Mouse (Mus musculus) MEL (cell line): ENCODE measurements at regions not wholly inside any gene's neighbourhood (a gene's known extent, or its start where the extent isn't known, plus 50 kb on each side); places are given as distances from the start of the nearest gene placed in this dataset.

ENCODE experiments used
- DNase-seq: peaks from one replicate; pipeline ENCODE4 v3.0.0; 2011; ENCODE audit warnings: low read depth, low spot score
- H3K27ac ChIP-seq: 2 replicates; pipeline ENCODE4 v1.5.1; 2012; ENCODE audit warnings: low read depth, mild to moderate bottlenecking, control low read depth, low read length, moderate library complexity; ENCODE audit not compliant: control insufficient read depth
- H3K27me3 ChIP-seq, 2 experiments: fragments of 150-350 bp in 1 of 2; sonication (generic) in 1 of 2; 2 replicates each; pipeline ENCODE4 v1.6.1; 2012; ENCODE audit warnings: low read length in 2 of 2, mild to moderate bottlenecking in 2 of 2, improper control_type of control experiment in 1 of 2, moderate library complexity in 1 of 2; ENCODE audit not compliant: insufficient read depth in 2 of 2, control insufficient read depth in 1 of 2
- H3K36me3 ChIP-seq, 2 experiments: 2 replicates each; pipeline ENCODE4 v1.6.1; 2012 to 2014; ENCODE audit warnings: low read length in 2 of 2, improper control_type of control experiment in 1 of 2, inconsistent platforms in 1 of 2, mild to moderate bottlenecking in 1 of 2; ENCODE audit not compliant: insufficient read depth in 2 of 2, control insufficient read depth in 1 of 2
- H3K4me1 ChIP-seq, 2 experiments: fragments of 150-350 bp in 1 of 2; sonication (generic) in 1 of 2; 2 replicates each; pipeline ENCODE4 v1.6.1; 2012; ENCODE audit warnings: low read length in 2 of 2, improper control_type of control experiment in 1 of 2, mild to moderate bottlenecking in 1 of 2; ENCODE audit not compliant: insufficient read depth in 2 of 2, control insufficient read depth in 1 of 2
- H3K4me3 ChIP-seq, 2 experiments: fragments of 150-350 bp in 1 of 2; sonication (generic) in 1 of 2; 2 replicates each; pipeline ENCODE4 v1.5.1; 2012; ENCODE audit warnings: low read depth in 2 of 2, low read length in 2 of 2, mild to moderate bottlenecking in 2 of 2, moderate library complexity in 2 of 2, control low read depth in 1 of 2, improper control_type of control experiment in 1 of 2; ENCODE audit not compliant: control insufficient read depth in 1 of 2, insufficient read depth in 1 of 2
- H3K79me2 ChIP-seq: 2 replicates; pipeline ENCODE4 v1.6.1; 2012; ENCODE audit warnings: mild to moderate bottlenecking, low read length, moderate library complexity; ENCODE audit not compliant: control insufficient read depth, poor library complexity, insufficient read depth
- H3K9ac ChIP-seq: 2 replicates; pipeline ENCODE4 v1.6.1; 2012; ENCODE audit warnings: low read depth, mild to moderate bottlenecking, control low read depth, low read length, moderate library complexity; ENCODE audit not compliant: control insufficient read depth, poor library complexity, severe bottlenecking
- H3K9me3 ChIP-seq: fragments of 150-350 bp; sonication (generic); replicated peaks from 2 replicates; pipeline ENCODE4 v1.6.1; 2012; ENCODE audit warnings: mild to moderate bottlenecking, low read length, improper control_type of control experiment, moderate library complexity; ENCODE audit not compliant: insufficient read depth
- CHD1 ChIP-seq: IDR thresholded peaks from 2 replicates; pipeline ENCODE4 v1.6.1; 2012; ENCODE audit warnings: low read depth, mild to moderate bottlenecking, inconsistent platforms, low read length, improper control_type of control experiment
- CHD2 ChIP-seq: IDR thresholded peaks from 2 replicates; pipeline ENCODE4 v1.6.1; 2011; ENCODE audit warnings: low read length, improper control_type of control experiment
- CTCF ChIP-seq, 3 experiments: IDR thresholded peaks in 2 of 3; conservative IDR thresholded peaks in 1 of 3; 2 replicates each; pipeline ENCODE4 v1.5.1; 2011 to 2012; ENCODE audit warnings: low read length in 3 of 3, low read depth in 2 of 3, mild to moderate bottlenecking in 2 of 3, improper control_type of control experiment in 1 of 3, inconsistent platforms in 1 of 3, mixed read lengths in 1 of 3, moderate library complexity in 1 of 3; ENCODE audit not compliant: control insufficient read depth in 1 of 3, insufficient read depth in 1 of 3, poor library complexity in 1 of 3, severe bottlenecking in 1 of 3
- E2F4 ChIP-seq: IDR thresholded peaks from 2 replicates; pipeline ENCODE4 v1.6.1; 2011; ENCODE audit warnings: low read depth, low read length, improper control_type of control experiment, borderline replicate concordance
- EP300 ChIP-seq, 2 experiments: IDR thresholded peaks; 2 replicates each; pipeline ENCODE4 v1.6.1; 2011; ENCODE audit warnings: improper control_type of control experiment in 2 of 2, low read length in 2 of 2, low read depth in 1 of 2, mild to moderate bottlenecking in 1 of 2
- GABPA ChIP-seq: IDR thresholded peaks from 2 replicates; pipeline ENCODE4 v1.6.1; 2012; ENCODE audit warnings: low read depth, mild to moderate bottlenecking, inconsistent platforms, low read length, improper control_type of control experiment, moderate library complexity
- GATA1 ChIP-seq: IDR thresholded peaks from 2 replicates; pipeline ENCODE4 v1.6.1; 2011; ENCODE audit warnings: low read depth, low read length, improper control_type of control experiment
- HCFC1 ChIP-seq: IDR thresholded peaks from 2 replicates; pipeline ENCODE4 v1.6.1; 2012; ENCODE audit warnings: low read depth, mild to moderate bottlenecking, inconsistent platforms, low read length, improper control_type of control experiment, moderate library complexity
- JUND ChIP-seq: IDR thresholded peaks from 2 replicates; pipeline ENCODE4 v1.6.1; 2011; ENCODE audit warnings: low read depth, mild to moderate bottlenecking, improper control_type of control experiment, low read length
- KAT2A ChIP-seq: conservative IDR thresholded peaks from 2 replicates; pipeline ENCODE4 v1.6.1; 2012; ENCODE audit warnings: low read depth, low read length, improper control_type of control experiment, inconsistent platforms
- MAFK ChIP-seq: IDR thresholded peaks from 2 replicates; pipeline ENCODE4 v1.6.1; 2011; ENCODE audit warnings: low read depth, mild to moderate bottlenecking, low read length, improper control_type of control experiment, borderline replicate concordance
- MAX ChIP-seq: IDR thresholded peaks from 2 replicates; pipeline ENCODE4 v1.6.1; 2011; ENCODE audit warnings: low read length, improper control_type of control experiment
- MEF2A ChIP-seq: IDR thresholded peaks from 2 replicates; pipeline ENCODE4 v1.6.1; 2014; ENCODE audit warnings: low read depth, mild to moderate bottlenecking, inconsistent platforms, low read length, improper control_type of control experiment; ENCODE audit not compliant: poor library complexity, insufficient replicate concordance, severe bottlenecking; ENCODE audit errors: extremely low read depth
- MYB ChIP-seq: IDR thresholded peaks from 2 replicates; pipeline ENCODE4 v1.6.1; 2011; ENCODE audit warnings: mild to moderate bottlenecking, low read depth, low read length, improper control_type of control experiment
- MYC ChIP-seq: IDR thresholded peaks from 2 replicates; pipeline ENCODE4 v1.6.1; 2011; ENCODE audit warnings: low read depth, mild to moderate bottlenecking, low read length, improper control_type of control experiment, moderate library complexity
- NELFE ChIP-seq: IDR thresholded peaks from 2 replicates; pipeline ENCODE4 v1.6.1; 2011; ENCODE audit warnings: low read depth, low read length, improper control_type of control experiment
- NRF1 ChIP-seq: IDR thresholded peaks from 2 replicates; pipeline ENCODE4 v1.6.1; 2014; ENCODE audit warnings: low read depth, mild to moderate bottlenecking, inconsistent platforms, low read length, improper control_type of control experiment, moderate library complexity; ENCODE audit not compliant: poor library complexity, insufficient read depth, severe bottlenecking
- POLR2AphosphoS5 ChIP-seq: IDR thresholded peaks from 2 replicates; pipeline ENCODE4 v1.6.1; 2012; ENCODE audit warnings: low read depth, borderline replicate concordance, mild to moderate bottlenecking, inconsistent platforms, low read length, moderate library complexity, mixed read lengths
- RCOR1 ChIP-seq: IDR thresholded peaks from 2 replicates; pipeline ENCODE4 v1.6.1; 2012; ENCODE audit warnings: low read depth, mild to moderate bottlenecking, inconsistent platforms, low read length, improper control_type of control experiment
- SIN3A ChIP-seq: IDR thresholded peaks from 2 replicates; pipeline ENCODE4 v1.6.1; 2012; ENCODE audit warnings: low read length, improper control_type of control experiment, inconsistent platforms
- TBP ChIP-seq: IDR thresholded peaks from 2 replicates; pipeline ENCODE4 v1.8.0; 2011; ENCODE audit warnings: low read depth, low read length, improper control_type of control experiment
- TCF12 ChIP-seq: IDR thresholded peaks from 2 replicates; pipeline ENCODE4 v1.6.1; 2014; ENCODE audit warnings: low read depth, mild to moderate bottlenecking, inconsistent platforms, low read length, improper control_type of control experiment, moderate library complexity
- UBTF ChIP-seq: IDR thresholded peaks from 2 replicates; pipeline ENCODE4 v1.6.1; 2012; ENCODE audit warnings: low read depth, mild to moderate bottlenecking, inconsistent platforms, low read length, improper control_type of control experiment, moderate library complexity, borderline replicate concordance; ENCODE audit not compliant: insufficient read depth
- ZC3H11A ChIP-seq: IDR thresholded peaks from 2 replicates; pipeline ENCODE4 v1.6.1; 2012; ENCODE audit warnings: low read depth, mild to moderate bottlenecking, inconsistent platforms, low read length, improper control_type of control experiment
- ZKSCAN1 ChIP-seq: IDR thresholded peaks from 2 replicates; pipeline ENCODE4 v1.6.1; 2012; ENCODE audit warnings: low read depth, mild to moderate bottlenecking, inconsistent platforms, low read length, improper control_type of control experiment, moderate library complexity
- ZNF384 ChIP-seq: IDR thresholded peaks from 2 replicates; pipeline ENCODE4 v1.6.1; 2012; ENCODE audit warnings: low read depth, mild to moderate bottlenecking, inconsistent platforms, low read length, improper control_type of control experiment

- Histone ChIP-seq H3K9me3 (no peaks in the 10 kb centered on the region), H3K4me1 (no peaks in the 10 kb centered on the region), H3K9ac (no peak overlapping the region), H3K36me3 (no peaks in the 10 kb centered on the region), H3K79me2 (no peaks in the 10 kb centered on the region), H3K27ac (no peak overlapping the region), H3K27me3 (no peaks in the 10 kb centered on the region), H3K4me3 (no peak overlapping the region)
- peak; percentile 2 for DNase-seq
- TF ChIP-seq MYB (no peak), RCOR1 (no peak), KAT2A (no peak), NRF1 (no peak), HCFC1 (no peak), POLR2AphosphoS5 (no peak), ZKSCAN1 (no peak), CTCF (IDR thresholded peaks at IDR 0.05 in 2 of 3, conservative IDR thresholded peaks at IDR 0.05 in 1 of 3; ENCODE audit: control insufficient read depth in 1 of 3, insufficient read depth in 1 of 3, low read depth in 2 of 3, low read length in 3 of 3, poor library complexity in 1 of 3, severe bottlenecking in 1 of 3) (no peak), MEF2A (no peak), JUND (no peak), ZNF384 (no peak), GATA1 (no peak), TBP (no peak), TCF12 (no peak), CHD2 (no peak), SIN3A (no peak), UBTF (no peak), MYC (no peak)
Measured at GRCm38 (mm10) chr4:125835250-125835649, 189.1 kb upstream of the Csf3r start.

GRCm38 (mm10) chr4:125847568-125847967, 176.8 kb upstream of the Csf3r start:
- Histone ChIP-seq H3K4me1 (no peaks in the 10 kb centered on the region), H3K9ac (no peak overlapping the region), H3K4me3 (no peak overlapping the region), H3K36me3 (no peaks in the 10 kb centered on the region), H3K27ac (no peak overlapping the region), H3K79me2 (no peaks in the 10 kb centered on the region), H3K9me3 (no peaks in the 10 kb centered on the region), H3K27me3 (no peaks in the 10 kb centered on the region)
- DNase-seq, result no peak
- no peak for TF ChIP-seq E2F4
- no peak for TF ChIP-seq EP300 (IDR thresholded peaks at IDR 0.05; ENCODE audit: low read depth in 1 of 2, low read length in 2 of 2)
- no peak for TF ChIP-seq ZNF384
- no peak for TF ChIP-seq ZKSCAN1
- TF ChIP-seq GATA1, result no peak
- no peak for TF ChIP-seq JUND
- no peak for TF ChIP-seq MAFK
- TF ChIP-seq MYC, result no peak
- TF ChIP-seq GABPA, result no peak
- no peak for TF ChIP-seq TBP
- no peak for TF ChIP-seq ZC3H11A
- TF ChIP-seq MAX, result no peak
- TF ChIP-seq UBTF, result no peak
- no peak for TF ChIP-seq MYB
- TF ChIP-seq CHD2, result no peak
- no peak for TF ChIP-seq CHD1
- TF ChIP-seq NELFE, result no peak
- TF ChIP-seq TCF12, result no peak
